Mouse (Mus musculus) neural tube, embryonic 12.5 days (tissue): ENCODE data around the gene Gltpd2. TPM values are rescaled to one million over a fixed set of nuclear protein-coding genes. Genes with fewer than 3 reads are reported as not detected.

Experiments
- polyA plus RNA-seq: library from polyadenylated mRNA; unstranded; fragments of >200 nt; fragmentation: Nextera tagmentation; extraction: Ambion mirVana; gene quantifications from 2 replicates; pipeline ENCODE4 v1.2.1, GENCODE M21; 2016

The Gltpd2 gene
- polyA plus RNA-seq, 1 experiment from 2014 or later: 0.42 TPM

Other genes with a start within 250 kb of the Gltpd2 start
- not detected in 2 replicates for gene Alox12e, start 196.6 kb upstream of the Gltpd2 start, polyA plus RNA-seq
- gene Alox15, start 167.2 kb upstream of the Gltpd2 start, polyA plus RNA-seq: 0.13 TPM in 1 of 2 replicates, not detected in the other
- 37.6 and 38.2 TPM in 2 replicates for gene Pelp1, start 109.2 kb upstream of the Gltpd2 start, polyA plus RNA-seq
- 36.0 and 36.4 TPM in 2 replicates for gene Arrb2, start 86.6 kb upstream of the Gltpd2 start, polyA plus RNA-seq
- 35.8 and 38.8 TPM in 2 replicates for gene Med11, start 67.3 kb upstream of the Gltpd2 start, polyA plus RNA-seq
- 0.34 and 0.63 TPM in 2 replicates for gene Zmynd15, start 59.8 kb upstream of the Gltpd2 start, polyA plus RNA-seq
- 3.5 and 3.9 TPM in 2 replicates for gene Cxcl16, start 59.2 kb upstream of the Gltpd2 start, polyA plus RNA-seq
- not detected in 2 replicates for gene Tm4sf5, start 14.0 kb upstream of the Gltpd2 start, polyA plus RNA-seq
- not detected in 2 replicates for gene Vmo1, start 4.6 kb upstream of the Gltpd2 start, polyA plus RNA-seq
- gene Psmb6, start 6.2 kb downstream of the Gltpd2 start, polyA plus RNA-seq: 779 and 832 TPM in 2 replicates
- gene Gm40193, start 13.7 kb downstream of the Gltpd2 start, polyA plus RNA-seq: not detected in 2 replicates
- gene Pld2, start 20.9 kb downstream of the Gltpd2 start, polyA plus RNA-seq: 4.7 and 5.8 TPM in 2 replicates
- gene Mink1, start 43.7 kb downstream of the Gltpd2 start, polyA plus RNA-seq: 15.8 and 16.6 TPM in 2 replicates
- gene 4930544D05Rik, start 96.7 kb downstream of the Gltpd2 start, polyA plus RNA-seq: not detected in 2 replicates
- not detected in 2 replicates for gene Chrne, start 100.0 kb downstream of the Gltpd2 start, polyA plus RNA-seq
- gene Gp1ba, start 119.9 kb downstream of the Gltpd2 start, polyA plus RNA-seq: 0.26 and 0.49 TPM in 2 replicates
- 91.0 and 101 TPM in 2 replicates for gene Rnf167, start 128.0 kb downstream of the Gltpd2 start, polyA plus RNA-seq
- gene Slc25a11, start 128.3 kb downstream of the Gltpd2 start, polyA plus RNA-seq: 152 TPM in 2 replicates
- 1,155 and 1,157 TPM in 2 replicates for gene Pfn1, start 135.4 kb downstream of the Gltpd2 start, polyA plus RNA-seq
- 19.3 and 20.1 TPM in 2 replicates for gene Eno3, start 138.0 kb downstream of the Gltpd2 start, polyA plus RNA-seq
- 154 and 158 TPM in 2 replicates for gene Spag7, start 150.2 kb downstream of the Gltpd2 start, polyA plus RNA-seq
- gene Camta2, start 168.9 kb downstream of the Gltpd2 start, polyA plus RNA-seq: 15.2 and 16.7 TPM in 2 replicates
- gene Inca1, start 181.0 kb downstream of the Gltpd2 start, polyA plus RNA-seq: 0.71 and 0.86 TPM in 2 replicates
- 2.3 and 2.8 TPM in 2 replicates for gene Kif1c, start 181.4 kb downstream of the Gltpd2 start, polyA plus RNA-seq
- 10.9 and 12.4 TPM in 2 replicates for gene Zfp3, start 245.0 kb downstream of the Gltpd2 start, polyA plus RNA-seq